Mouse (Mus musculus) C2C12 (cell line): ENCODE results near the gene Nup43. TPM values are rescaled to one million over a fixed set of nuclear protein-coding genes. Genes with fewer than 3 reads are reported as not detected.

ENCODE experiments used
- H3K27me3 ChIP-seq: one replicate; pipeline ENCODE4 v1.6.1; 2011; ENCODE audit not compliant: control insufficient read depth, insufficient read depth, insufficient read length
- H3K36me3 ChIP-seq: one replicate; pipeline ENCODE4 v1.6.1; 2011; ENCODE audit not compliant: control insufficient read depth, insufficient read depth
- H3K4me3 ChIP-seq: one replicate; pipeline ENCODE4 v1.5.1; 2011; ENCODE audit warnings: mild to moderate bottlenecking, control low read depth; ENCODE audit not compliant: poor library complexity, insufficient read depth, severe bottlenecking
- H3K79me2 ChIP-seq: one replicate; pipeline ENCODE4 v1.6.1; 2011; ENCODE audit not compliant: control insufficient read depth, insufficient read depth
- H3K79me3 ChIP-seq: one replicate; pipeline ENCODE4 v1.6.1; 2011; ENCODE audit warnings: low read depth, control low read depth
- H3ac ChIP-seq: one replicate; pipeline ENCODE3; 2011; ENCODE audit warnings: low read depth; ENCODE audit not compliant: control insufficient read depth, insufficient read length
- CEBPB ChIP-seq: IDR thresholded peaks from one replicate; pipeline ENCODE4 v1.6.1; 2011; ENCODE audit warnings: low read depth, mild to moderate bottlenecking, control low read depth, moderate library complexity
- CTCF ChIP-seq: IDR thresholded peaks from one replicate; pipeline ENCODE4 v1.5.1; 2011; ENCODE audit not compliant: control insufficient read depth, insufficient read depth, insufficient read length
- FOSL1 ChIP-seq: IDR thresholded peaks from one replicate; pipeline ENCODE4 v1.8.0; 2011; ENCODE audit warnings: mild to moderate bottlenecking, low read length; ENCODE audit not compliant: poor library complexity, insufficient read depth, severe bottlenecking
- MAX ChIP-seq: IDR thresholded peaks from one replicate; pipeline ENCODE4 v1.6.1; 2011; ENCODE audit warnings: mild to moderate bottlenecking, control low read depth
- MYOD1 ChIP-seq: IDR thresholded peaks from one replicate; pipeline ENCODE4 v1.6.1; 2011; ENCODE audit warnings: low read depth; ENCODE audit not compliant: control insufficient read depth, insufficient read length
- MYOG ChIP-seq: IDR thresholded peaks from one replicate; pipeline ENCODE4 v1.6.1; 2011; ENCODE audit not compliant: control insufficient read depth, insufficient read length; ENCODE audit errors: extremely low read depth
- USF1 ChIP-seq: IDR thresholded peaks from one replicate; pipeline ENCODE4 v1.6.1; 2011; ENCODE audit warnings: low read depth, mild to moderate bottlenecking, control low read depth, moderate library complexity
- polyA plus RNA-seq: library from polyadenylated mRNA; unstranded; fragments of >200 nt; fragmentation: generic; extraction: Trizol; gene quantifications from one replicate; pipeline ENCODE4 v1.2.1, GENCODE M21; 2012; ENCODE audit warnings: missing spikeins

The Nup43 gene
- polyA plus RNA-seq, 1 experiment: 35.1 TPM

GRCm38 (mm10) chr10:7673673-7674072, 6.4 kb downstream of the Nup43 start:
- peaks cover 51% of the 10 kb centered on the region for H3K79me2 ChIP-seq
- H3K27me3 ChIP-seq: no peaks in the 10 kb centered on the region
- H3ac ChIP-seq: no peak overlapping the region
- H3K36me3 ChIP-seq: peaks cover 77% of the 10 kb centered on the region
- no peak overlapping the region for H3K4me3 ChIP-seq
- H3K79me3 ChIP-seq: peaks cover 23% of the 10 kb centered on the region
- TF ChIP-seq USF1 (no peak), CTCF (no peak), CEBPB (no peak), FOSL1 (no peak), MYOD1 (no peak), MYOG (no peak), MAX (no peak)

DNA sequence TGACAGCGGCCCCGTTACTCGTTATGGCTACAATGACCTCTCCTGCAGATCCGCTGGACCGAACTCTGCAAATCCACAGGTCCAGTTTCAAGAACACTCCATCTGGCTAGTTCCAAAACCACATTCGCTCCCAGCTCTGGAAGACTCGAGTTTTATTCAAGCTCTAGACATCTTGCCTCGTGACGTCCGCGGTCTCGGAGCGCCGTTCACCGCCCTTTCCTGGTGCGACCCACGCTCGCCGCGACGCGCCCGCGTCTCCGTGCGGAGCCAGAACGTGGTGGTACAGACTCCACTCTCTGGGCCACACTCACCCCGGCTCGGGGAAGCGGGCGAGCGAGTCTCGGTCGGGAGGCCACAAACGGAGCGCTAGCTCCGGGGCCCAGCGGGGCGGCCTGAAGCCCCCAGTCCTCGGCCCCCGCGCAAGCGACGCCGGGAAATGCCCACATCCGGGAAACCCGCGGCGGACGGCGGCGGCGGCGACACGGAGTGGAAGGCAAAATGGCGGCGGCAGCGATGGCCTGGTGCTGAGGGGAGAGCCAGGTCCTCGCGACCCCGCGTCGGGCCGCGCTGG, 13.5 kb downstream of the Nup43 start, which contains the start of the genes Pcmt1 and Lats1:
TSS of gene Pcmt1 (minus strand) at position 406 of the 571 bp plus-strand sequence.
TSS of gene Lats1 (plus strand) at position 484 of the 571 bp plus-strand sequence.
- peak within 1 kb of the TSS; percentile 83 for H3K4me3 ChIP-seq
- TF ChIP-seq CTCF (no peak), MAX (peak; percentile 53)

DNA sequence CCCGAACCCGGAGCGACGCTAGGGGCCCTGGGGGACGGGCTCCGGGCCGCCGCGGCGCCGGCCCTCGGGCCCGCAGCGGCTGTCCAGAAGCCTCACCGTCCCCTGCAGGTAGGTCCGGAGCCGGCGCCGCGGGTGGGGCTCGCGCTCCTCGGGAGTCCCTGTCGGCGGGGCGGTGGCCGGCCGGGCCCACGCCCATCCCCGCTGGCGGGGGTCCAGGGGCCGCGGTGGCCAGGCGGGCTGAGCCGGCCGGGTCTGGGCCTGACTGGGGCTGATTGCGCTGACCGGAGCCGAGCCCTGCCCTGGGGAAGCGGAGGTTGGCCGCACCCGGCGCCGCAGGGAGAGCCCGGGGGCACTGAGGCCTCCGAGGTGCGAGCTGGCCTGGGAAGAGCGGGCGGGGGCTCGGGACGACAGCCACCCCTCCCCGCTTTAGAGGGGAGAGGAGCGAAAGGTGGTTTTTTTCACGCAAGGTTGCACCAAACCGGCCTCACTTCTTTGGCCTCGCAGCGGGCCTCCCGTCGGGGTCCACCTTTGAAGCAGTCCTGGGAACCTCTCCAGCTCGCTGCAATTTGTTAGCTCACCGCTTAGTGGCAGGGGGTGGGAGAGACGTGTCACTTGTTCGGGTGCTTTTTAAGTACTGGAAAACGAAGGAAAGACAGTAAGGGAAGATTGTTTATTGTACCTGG, 14.2 kb downstream of the Nup43 start:
- Histone ChIP-seq H3K79me2 (peaks cover 99% of the 10 kb centered on the region), H3K79me3 (peaks cover 73% of the 10 kb centered on the region), H3K36me3 (peaks cover 35% of the 10 kb centered on the region), H3K4me3 (peak overlapping the region; percentile 83), H3K27me3 (no peaks in the 10 kb centered on the region), H3ac (peak overlapping the region; percentile 95)
- TF ChIP-seq MYOD1 (no peak), MYOG (no peak), CTCF (no peak), CEBPB (no peak), FOSL1 (no peak), USF1 (no peak), MAX (no peak)

More for the DNA sequence above, 13.5 kb downstream of the Nup43 start, which contains the start of the genes Pcmt1 and Lats1:
- peaks cover 38% of the 10 kb centered on the region for H3K36me3 ChIP-seq
- peak within 1 kb of the TSS; percentile 95 for H3ac ChIP-seq
- H3K79me3 ChIP-seq: peaks cover 71% of the 10 kb centered on the region
- no peaks in the 10 kb centered on the region for H3K27me3 ChIP-seq
- peaks cover 99% of the 10 kb centered on the region for H3K79me2 ChIP-seq

- Histone ChIP-seq H3K27me3 (no peaks in the 10 kb centered on the region), H3K4me3 (peak overlapping the region; percentile 83), H3K36me3 (peaks cover 35% of the 10 kb centered on the region), H3ac (no peak overlapping the region), H3K79me3 (peaks cover 80% of the 10 kb centered on the region), H3K79me2 (peaks cover 99% of the 10 kb centered on the region)
- TF ChIP-seq MAX (no peak), CEBPB (no peak), USF1 (no peak), MYOG (no peak), FOSL1 (no peak), CTCF (no peak), MYOD1 (no peak)
Observed at GRCm38 (mm10) chr10:7682249-7682648, 14.9 kb downstream of the Nup43 start.

DNA sequence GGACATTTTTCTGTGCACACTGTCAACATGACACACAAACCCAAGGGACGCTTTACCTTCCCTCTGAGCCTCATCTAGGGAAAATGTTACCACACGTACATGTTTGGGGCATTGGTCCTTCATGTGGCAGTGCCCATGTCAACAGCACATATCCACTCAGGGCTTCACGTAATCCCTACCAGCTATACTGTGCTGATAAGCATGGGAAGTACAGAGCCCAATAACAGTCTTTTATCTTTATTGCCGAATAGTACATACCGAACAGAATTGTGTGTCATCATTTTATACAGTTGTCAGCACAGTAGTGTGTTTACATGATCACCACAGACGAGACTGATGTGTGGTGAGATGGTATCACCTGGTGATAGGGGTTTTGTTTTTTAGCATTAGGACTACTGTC, 19.6 kb downstream of the Nup43 start:
- Histone ChIP-seq H3K36me3 (peaks cover 46% of the 10 kb centered on the region), H3K27me3 (no peaks in the 10 kb centered on the region), H3ac (no peak overlapping the region), H3K4me3 (no peak overlapping the region), H3K79me2 (peaks cover 99% of the 10 kb centered on the region), H3K79me3 (peaks cover 94% of the 10 kb centered on the region)
- TF ChIP-seq MAX (no peak), MYOD1 (no peak)

DNA sequence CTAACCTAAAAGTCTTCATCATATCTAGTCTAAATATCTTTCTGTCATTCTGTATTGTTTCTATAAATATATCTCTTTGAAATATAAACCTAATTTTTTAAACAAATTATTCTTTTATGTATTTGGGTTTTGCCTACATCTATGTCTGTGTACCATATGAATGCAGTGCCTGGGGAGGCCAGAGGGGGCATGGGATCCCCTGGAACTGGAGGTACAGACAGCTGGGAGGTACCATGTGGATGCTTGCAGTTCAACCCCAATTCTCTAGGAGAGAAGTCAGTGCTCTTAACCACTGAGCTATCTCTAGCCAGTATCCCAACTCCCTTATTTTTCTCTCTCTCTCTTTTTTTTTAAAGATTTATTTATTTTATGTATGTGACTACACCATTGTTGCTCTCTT, 28.0 kb downstream of the Nup43 start:
- peaks cover 28% of the 10 kb centered on the region for H3K79me3 ChIP-seq
- H3K27me3 ChIP-seq: no peaks in the 10 kb centered on the region
- no peak for TF ChIP-seq MAX
- no peak overlapping the region for H3K4me3 ChIP-seq
- peaks cover 53% of the 10 kb centered on the region for H3K79me2 ChIP-seq
- H3K36me3 ChIP-seq: peaks cover 91% of the 10 kb centered on the region
- no peak overlapping the region for H3ac ChIP-seq
